Mouse (Mus musculus): ENCODE results near the gene Kif16b.

Kif16b gene

GRCm38 (mm10) chr2:142900862-142901805 is at the start of gene Kif16b:
Gene Kif16b (minus strand): TSS chr2:142901531.
- in situ Hi-C loops (cut with MboI, MseI) = loop anchor here (5.0 to 10.0 kb wide), 3 partner anchors 171 to 1376 kb away; partner anchors contain the start of gene Dstn (in 1 of the 2)

- in situ Hi-C loops (cut with MboI, MseI) = no loop called here
These were observed 39.7 kb upstream of the Kif16b start for GRCm38 (mm10) chr2:142940899-142941642.

GRCm38 (mm10) chr2:142930445-142930844 is 29.1 kb upstream of the Kif16b start:
- in situ Hi-C loops (cut with MboI, MseI) = no loop called here

GRCm38 (mm10) chr2:142929226-142930112 is 28.1 kb upstream of the Kif16b start:
- in situ Hi-C loops (cut with MboI, MseI) = loop anchor here in 1 of 2 experiments (10.0 kb wide), 1 partner anchor 855 kb away; no protein-coding TSS in a partner anchor

GRCm38 (mm10) chr2:142910808-142911388 is 9.6 kb upstream of the Kif16b start:
- in situ Hi-C loops (cut with MboI, MseI) = no loop called here

GRCm38 (mm10) chr2:142909213-142909612 is 7.9 kb upstream of the Kif16b start:
- in situ Hi-C loops (cut with MboI, MseI) = loop anchor here in 1 of 2 experiments (10.0 kb wide), 1 partner anchor 1006 kb away; the partner anchor contains the start of gene Dstn

GRCm38 (mm10) chr2:142907056-142907455 is 5.7 kb upstream of the Kif16b start:
- in situ Hi-C loops (cut with MboI, MseI) = loop anchor here in 1 of 2 experiments (10.0 kb wide), 1 partner anchor 1008 kb away; the partner anchor contains the start of gene Dstn

GRCm38 (mm10) chr2:142902905-142903895 is 1.9 kb upstream of the Kif16b start:
- in situ Hi-C loops (cut with MboI, MseI) = loop anchor here (5.0 to 10.0 kb wide), 3 partner anchors 169 to 1374 kb away; partner anchors contain the start of gene Dstn (in 1 of the 2)

- in situ Hi-C loops (cut with MboI, MseI) = loop anchor here (5.0 to 10.0 kb wide), 3 partner anchors 172 to 1377 kb away; partner anchors contain the start of gene Dstn (in 1 of the 2)
These were observed 1.0 kb downstream of the Kif16b start for GRCm38 (mm10) chr2:142900120-142900861.

- in situ Hi-C loops (cut with MboI, MseI) = no loop called here
These were observed 7.6 kb downstream of the Kif16b start for GRCm38 (mm10) chr2:142893780-142894179.

GRCm38 (mm10) chr2:142891283-142891682 is 10.0 kb downstream of the Kif16b start:
- in situ Hi-C loops (cut with MboI, MseI) = no loop called here

GRCm38 (mm10) chr2:142884456-142884855 is 16.9 kb downstream of the Kif16b start:
- in situ Hi-C loops (cut with MboI, MseI) = no loop called here

GRCm38 (mm10) chr2:142883625-142883994 is 17.7 kb downstream of the Kif16b start:
- in situ Hi-C loops (cut with MboI, MseI) = no loop called here

- in situ Hi-C loops (cut with MboI, MseI) = no loop called here
These were observed 18.3 kb downstream of the Kif16b start for GRCm38 (mm10) chr2:142882871-142883624.

GRCm38 (mm10) chr2:142882466-142882865 is 18.9 kb downstream of the Kif16b start:
- in situ Hi-C loops (cut with MboI, MseI) = no loop called here

GRCm38 (mm10) chr2:142881177-142881576 is 20.2 kb downstream of the Kif16b start:
- in situ Hi-C loops (cut with MboI, MseI) = no loop called here

- in situ Hi-C loops (cut with MboI, MseI) = no loop called here
These were observed 22.0 kb downstream of the Kif16b start for GRCm38 (mm10) chr2:142879257-142879818.
